Mouse (Mus musculus): ENCODE data around the gene Trappc6b. TPM values are rescaled to one million over a fixed set of nuclear protein-coding genes. Genes with fewer than 3 reads are reported as not detected.

Trappc6b gene
- polyA plus RNA-seq (2015; fragmentation: Nextera tagmentation; extraction: Ambion mirVana), result 160 and 172 TPM in 2 replicates

GRCm38 (mm10) chr12:59060993-59061595, at the start of gene Trappc6b:
Gene Trappc6b, minus strand, starts transcription at chr12:59061472.
- 0 out of 2 replicates have a peak, but pooled peaks cover 3% of the 10 kb centered on the region for H3K36me3 ChIP-seq (replicated peaks)
- H3K4me1 ChIP-seq, result peaks cover 30% of the 10 kb centered on the region
- 1% methylated on average over 49 of the region's 49 CpGs for WGBS
- H3K27me3 ChIP-seq (replicated peaks), result no peaks in the 10 kb centered on the region
- no peaks in the 10 kb centered on the region for H3K9me3 ChIP-seq
- peak within 1 kb of the TSS; percentile 98 for H3K27ac ChIP-seq
- ATAC-seq (replicated peaks), result peak; percentile 98
- H3K9ac ChIP-seq, result peak within 1 kb of the TSS; percentile 99
- H3K4me3 ChIP-seq, result peak within 1 kb of the TSS; percentile 87
- peak within 1 kb of the TSS; percentile 68 for H3K4me2 ChIP-seq

- no peak overlapping the region for H3K4me3 ChIP-seq
- no peaks in the 10 kb centered on the region for H3K27me3 ChIP-seq (replicated peaks)
- H3K9ac ChIP-seq, result no peak overlapping the region
- no peaks in the 10 kb centered on the region for H3K4me1 ChIP-seq
- H3K36me3 ChIP-seq (replicated peaks), result no peaks in the 10 kb centered on the region
- ATAC-seq (replicated peaks), result no peak
- 85% methylated on average over 4 of the region's 4 CpGs for WGBS
- no peak overlapping the region for H3K27ac ChIP-seq
- H3K4me2 ChIP-seq, result no peak overlapping the region
- no peaks in the 10 kb centered on the region for H3K9me3 ChIP-seq
Measured at GRCm38 (mm10) chr12:59107926-59108325, 46.7 kb upstream of the Trappc6b start.

GRCm38 (mm10) chr12:59106491-59106890, 45.2 kb upstream of the Trappc6b start:
- H3K9ac ChIP-seq, result no peak overlapping the region
- 86% methylated on average over 5 of the region's 5 CpGs for WGBS
- ATAC-seq (replicated peaks), result no peak
- H3K36me3 ChIP-seq (replicated peaks), result no peaks in the 10 kb centered on the region
- no peaks in the 10 kb centered on the region for H3K27me3 ChIP-seq (replicated peaks)
- no peak overlapping the region for H3K4me2 ChIP-seq
- no peaks in the 10 kb centered on the region for H3K9me3 ChIP-seq
- no peak overlapping the region for H3K4me3 ChIP-seq
- no peaks in the 10 kb centered on the region for H3K4me1 ChIP-seq
- H3K27ac ChIP-seq, result no peak overlapping the region

GRCm38 (mm10) chr12:59105914-59106313, 44.6 kb upstream of the Trappc6b start:
- no peaks in the 10 kb centered on the region for H3K27me3 ChIP-seq (replicated peaks)
- no peaks in the 10 kb centered on the region for H3K9me3 ChIP-seq
- ATAC-seq (replicated peaks), result no peak
- no peak overlapping the region for H3K27ac ChIP-seq
- H3K9ac ChIP-seq, result no peak overlapping the region
- H3K4me1 ChIP-seq, result no peaks in the 10 kb centered on the region
- WGBS, result 82% methylated on average over 6 of the region's 6 CpGs
- H3K4me3 ChIP-seq, result no peak overlapping the region
- no peak overlapping the region for H3K4me2 ChIP-seq
- H3K36me3 ChIP-seq (replicated peaks), result no peaks in the 10 kb centered on the region

- Histone ChIP-seq H3K9me3 (no peaks in the 10 kb centered on the region), H3K36me3 (replicated peaks) (no peaks in the 10 kb centered on the region), H3K4me1 (no peaks in the 10 kb centered on the region), H3K27ac (no peak overlapping the region), H3K4me3 (no peak overlapping the region), H3K9ac (no peak overlapping the region), H3K27me3 (replicated peaks) (no peaks in the 10 kb centered on the region), H3K4me2 (no peak overlapping the region)
- no peak for ATAC-seq (replicated peaks)
- 80% methylated on average over 5 of the region's 5 CpGs for WGBS
Measured at GRCm38 (mm10) chr12:59104771-59105170, 43.5 kb upstream of the Trappc6b start.

GRCm38 (mm10) chr12:59095104-59096025, 34.1 kb upstream of the Trappc6b start, which contains the start of gene Mia2:
Gene Mia2, plus strand, starts transcription at chr12:59095799.
- no peaks in the 10 kb centered on the region for H3K4me1 ChIP-seq
- H3K4me3 ChIP-seq, result no peak within 1 kb of the TSS
- no peak for ATAC-seq (replicated peaks)
- H3K36me3 ChIP-seq (replicated peaks), result no peaks in the 10 kb centered on the region
- no peak within 1 kb of the TSS for H3K9ac ChIP-seq
- no peaks in the 10 kb centered on the region for H3K9me3 ChIP-seq
- 87% methylated on average over 19 of the region's 19 CpGs for WGBS
- no peak within 1 kb of the TSS for H3K27ac ChIP-seq
- no peaks in the 10 kb centered on the region for H3K27me3 ChIP-seq (replicated peaks)
- H3K4me2 ChIP-seq, result no peak within 1 kb of the TSS

GRCm38 (mm10) chr12:59093543-59093942, 32.3 kb upstream of the Trappc6b start:
- no peaks in the 10 kb centered on the region for H3K4me1 ChIP-seq
- H3K4me3 ChIP-seq, result no peak overlapping the region
- no peak overlapping the region for H3K9ac ChIP-seq
- H3K9me3 ChIP-seq, result no peaks in the 10 kb centered on the region
- no peaks in the 10 kb centered on the region for H3K36me3 ChIP-seq (replicated peaks)
- no peak overlapping the region for H3K4me2 ChIP-seq
- H3K27me3 ChIP-seq (replicated peaks), result no peaks in the 10 kb centered on the region
- WGBS, result 65% methylated on average over 2 of the region's 2 CpGs
- H3K27ac ChIP-seq, result no peak overlapping the region
- ATAC-seq (replicated peaks), result no peak

GRCm38 (mm10) chr12:59086171-59086570, 24.9 kb upstream of the Trappc6b start:
- Histone ChIP-seq H3K4me2 (no peak overlapping the region), H3K9me3 (no peaks in the 10 kb centered on the region), H3K27ac (no peak overlapping the region), H3K4me3 (no peak overlapping the region), H3K27me3 (replicated peaks) (no peaks in the 10 kb centered on the region), H3K4me1 (no peaks in the 10 kb centered on the region), H3K9ac (no peak overlapping the region), H3K36me3 (replicated peaks) (no peaks in the 10 kb centered on the region)
- WGBS, result 88% methylated on average over 5 of the region's 5 CpGs
- ATAC-seq (replicated peaks), result no peak

GRCm38 (mm10) chr12:59084446-59084845, 23.2 kb upstream of the Trappc6b start:
- Histone ChIP-seq H3K36me3 (replicated peaks) (no peaks in the 10 kb centered on the region), H3K4me2 (no peak overlapping the region), H3K27me3 (replicated peaks) (no peaks in the 10 kb centered on the region), H3K9me3 (no peaks in the 10 kb centered on the region), H3K27ac (no peak overlapping the region), H3K4me3 (no peak overlapping the region), H3K9ac (no peak overlapping the region), H3K4me1 (no peaks in the 10 kb centered on the region)
- 72% methylated on average over 5 of the region's 5 CpGs for WGBS
- no peak for ATAC-seq (replicated peaks)

- H3K9ac ChIP-seq, result no peak overlapping the region
- H3K4me1 ChIP-seq, result no peaks in the 10 kb centered on the region
- no peaks in the 10 kb centered on the region for H3K27me3 ChIP-seq (replicated peaks)
- H3K4me2 ChIP-seq, result no peak overlapping the region
- no peak overlapping the region for H3K4me3 ChIP-seq
- no peaks in the 10 kb centered on the region for H3K9me3 ChIP-seq
- 85% methylated on average over 4 of the region's 4 CpGs for WGBS
- H3K36me3 ChIP-seq (replicated peaks), result no peaks in the 10 kb centered on the region
- no peak for ATAC-seq (replicated peaks)
- H3K27ac ChIP-seq, result no peak overlapping the region
Measured at GRCm38 (mm10) chr12:59080461-59080860, 19.2 kb upstream of the Trappc6b start.

GRCm38 (mm10) chr12:59077883-59078282, 16.6 kb upstream of the Trappc6b start:
- no peaks in the 10 kb centered on the region for H3K27me3 ChIP-seq (replicated peaks)
- no peaks in the 10 kb centered on the region for H3K9me3 ChIP-seq
- H3K4me2 ChIP-seq, result no peak overlapping the region
- H3K9ac ChIP-seq, result no peak overlapping the region
- no peaks in the 10 kb centered on the region for H3K36me3 ChIP-seq (replicated peaks)
- WGBS, result 93% methylated on average over 3 of the region's 3 CpGs
- H3K27ac ChIP-seq, result no peak overlapping the region
- no peak for ATAC-seq (replicated peaks)
- no peaks in the 10 kb centered on the region for H3K4me1 ChIP-seq
- H3K4me3 ChIP-seq, result no peak overlapping the region

GRCm38 (mm10) chr12:59076996-59077395, 15.7 kb upstream of the Trappc6b start:
- H3K9me3 ChIP-seq, result no peaks in the 10 kb centered on the region
- no peaks in the 10 kb centered on the region for H3K4me1 ChIP-seq
- ATAC-seq (replicated peaks), result no peak
- H3K4me3 ChIP-seq, result no peak overlapping the region
- 91% methylated on average over 3 of the region's 3 CpGs for WGBS
- peaks cover 7% of the 10 kb centered on the region for H3K36me3 ChIP-seq (replicated peaks)
- H3K27ac ChIP-seq, result no peak overlapping the region
- no peaks in the 10 kb centered on the region for H3K27me3 ChIP-seq (replicated peaks)
- H3K4me2 ChIP-seq, result no peak overlapping the region
- no peak overlapping the region for H3K9ac ChIP-seq
